Mouse (Mus musculus): ENCODE results near the gene Mphosph9. TPM values are rescaled to one million over a fixed set of nuclear protein-coding genes. Genes with fewer than 3 reads are reported as not detected.

Mphosph9 gene
- polyA plus RNA-seq, 1 experiment from 2014 or later: 6.6 TPM

DNA sequence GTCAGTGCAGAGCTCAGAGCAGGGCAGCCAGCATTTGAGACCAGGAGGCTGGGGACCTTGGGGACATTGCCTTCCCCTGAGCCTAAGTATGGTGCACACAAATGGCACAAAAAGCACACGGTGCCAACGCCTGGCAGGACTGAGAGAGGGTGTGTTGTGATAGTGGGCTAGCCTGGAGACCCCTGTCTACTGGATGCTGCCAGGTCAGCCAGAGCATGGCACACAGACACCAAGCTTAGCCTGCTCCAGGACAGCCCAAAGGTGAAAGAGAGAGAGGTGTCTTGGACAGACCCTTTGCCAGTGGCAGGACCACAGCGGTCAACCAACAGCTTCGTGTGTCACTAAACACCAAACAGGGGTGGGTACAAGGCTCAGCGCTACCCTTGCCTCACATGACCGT is 93.0 kb downstream of the Mphosph9 start:
- WGBS: 94% methylated on average over 6 of the region's 6 CpGs
- Histone ChIP-seq H3K27ac (ENCODE audit: low read length) (peak overlapping the region; percentile 35; the same call in 1 of the 2 replicates), H3K36me3 (ENCODE audit: control insufficient read depth, insufficient read depth, low read length) (no peaks in the 10 kb centered on the region), H3K27me3 (replicated peaks; ENCODE audit: control insufficient read depth, insufficient read depth, low read length) (no peaks in the 10 kb centered on the region), H3K9ac (ENCODE audit: low read depth, low read length) (no peak overlapping the region), H3K9me3 (ENCODE audit: control insufficient read depth, low read length) (no peaks in the 10 kb centered on the region), H3K4me1 (ENCODE audit: control insufficient read depth, insufficient read depth, low read length) (peaks cover 26% of the 10 kb centered on the region), H3K4me2 (ENCODE audit: low read depth, low read length) (no peak overlapping the region), H3K4me3 (ENCODE audit: low read length) (no peak overlapping the region)
- no peak for ATAC-seq

DNA sequence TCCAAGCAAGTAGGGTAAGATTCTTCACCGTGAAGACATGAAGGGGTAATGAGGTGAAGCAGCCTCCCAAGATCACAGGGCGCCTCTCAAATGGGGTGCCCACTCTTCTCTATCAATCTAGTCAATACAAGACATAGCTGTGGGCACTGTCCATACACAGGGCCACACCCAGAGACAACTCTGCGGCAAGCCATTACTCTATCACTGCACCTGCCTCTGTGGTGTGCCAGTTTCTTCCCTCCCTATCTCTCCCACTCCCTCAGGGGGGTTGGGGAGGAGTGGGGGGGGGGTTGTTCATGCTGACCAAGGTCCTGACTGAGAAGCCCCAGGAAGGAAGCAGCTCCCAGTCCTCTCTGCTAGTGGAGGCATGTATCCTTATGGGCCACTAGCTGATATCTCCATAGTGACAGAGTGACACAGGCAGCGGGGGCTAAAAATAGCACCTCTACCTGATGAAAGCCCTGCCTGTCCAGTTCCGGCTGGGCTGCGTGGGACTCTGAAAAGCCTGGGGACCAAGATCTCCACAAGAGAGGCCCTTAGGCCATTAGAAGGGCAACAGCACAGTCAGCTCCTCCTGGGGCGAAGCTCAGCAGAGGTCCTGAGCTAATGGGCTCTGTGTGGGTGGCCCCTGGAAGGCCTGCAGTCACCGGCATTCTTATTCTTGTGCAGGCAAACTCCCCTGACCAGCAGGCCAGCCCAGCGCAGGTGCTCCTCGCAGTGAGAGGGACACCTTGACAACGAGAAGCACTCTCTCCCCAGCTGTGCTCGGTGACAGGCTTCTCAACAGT is 93.7 kb downstream of the Mphosph9 start:
- Histone ChIP-seq H3K4me3 (ENCODE audit: low read length) (no peak overlapping the region), H3K36me3 (ENCODE audit: control insufficient read depth, insufficient read depth, low read length) (no peaks in the 10 kb centered on the region), H3K9me3 (ENCODE audit: control insufficient read depth, low read length) (no peaks in the 10 kb centered on the region), H3K4me2 (ENCODE audit: low read depth, low read length) (no peak overlapping the region), H3K4me1 (ENCODE audit: control insufficient read depth, insufficient read depth, low read length) (peaks cover 26% of the 10 kb centered on the region), H3K27me3 (replicated peaks; ENCODE audit: control insufficient read depth, insufficient read depth, low read length) (no peaks in the 10 kb centered on the region), H3K27ac (ENCODE audit: low read length) (peak overlapping the region; percentile 35; the same call in 1 of the 2 replicates), H3K9ac (ENCODE audit: low read depth, low read length) (peak overlapping the region; percentile 32; the same call in 1 of the 2 replicates)
- ATAC-seq: peak; percentile 62
- 56% methylated on average over 12 of the region's 12 CpGs for WGBS

DNA sequence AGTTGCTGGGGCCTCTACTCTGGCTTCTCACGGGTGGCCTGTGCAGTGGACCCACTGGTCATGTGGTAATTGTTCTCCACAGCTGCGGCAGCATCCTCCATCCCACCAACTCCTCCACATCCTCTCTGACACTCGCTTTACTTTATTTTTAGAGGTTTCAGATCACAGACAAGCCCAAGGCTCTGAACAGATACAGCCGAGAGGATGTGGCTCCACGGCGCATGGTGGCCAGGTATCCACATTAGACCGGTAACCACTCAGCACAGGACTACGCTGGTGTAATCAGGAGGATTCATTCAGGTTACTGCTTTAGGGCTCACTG is 94.7 kb downstream of the Mphosph9 start:
- H3K4me3 ChIP-seq (ENCODE audit: low read length): no peak overlapping the region
- no peaks in the 10 kb centered on the region for H3K36me3 ChIP-seq (ENCODE audit: control insufficient read depth, insufficient read depth, low read length)
- ATAC-seq: no peak
- no peaks in the 10 kb centered on the region for H3K27me3 ChIP-seq (replicated peaks; ENCODE audit: control insufficient read depth, insufficient read depth, low read length)
- H3K4me2 ChIP-seq (ENCODE audit: low read depth, low read length): no peak overlapping the region
- H3K9ac ChIP-seq (ENCODE audit: low read depth, low read length): no peak overlapping the region
- H3K9me3 ChIP-seq (ENCODE audit: control insufficient read depth, low read length): no peaks in the 10 kb centered on the region
- 72% methylated on average over 8 of the region's 8 CpGs for WGBS
- H3K27ac ChIP-seq (ENCODE audit: low read length): peak overlapping the region; percentile 46
- peaks cover 26% of the 10 kb centered on the region for H3K4me1 ChIP-seq (ENCODE audit: control insufficient read depth, insufficient read depth, low read length)

DNA sequence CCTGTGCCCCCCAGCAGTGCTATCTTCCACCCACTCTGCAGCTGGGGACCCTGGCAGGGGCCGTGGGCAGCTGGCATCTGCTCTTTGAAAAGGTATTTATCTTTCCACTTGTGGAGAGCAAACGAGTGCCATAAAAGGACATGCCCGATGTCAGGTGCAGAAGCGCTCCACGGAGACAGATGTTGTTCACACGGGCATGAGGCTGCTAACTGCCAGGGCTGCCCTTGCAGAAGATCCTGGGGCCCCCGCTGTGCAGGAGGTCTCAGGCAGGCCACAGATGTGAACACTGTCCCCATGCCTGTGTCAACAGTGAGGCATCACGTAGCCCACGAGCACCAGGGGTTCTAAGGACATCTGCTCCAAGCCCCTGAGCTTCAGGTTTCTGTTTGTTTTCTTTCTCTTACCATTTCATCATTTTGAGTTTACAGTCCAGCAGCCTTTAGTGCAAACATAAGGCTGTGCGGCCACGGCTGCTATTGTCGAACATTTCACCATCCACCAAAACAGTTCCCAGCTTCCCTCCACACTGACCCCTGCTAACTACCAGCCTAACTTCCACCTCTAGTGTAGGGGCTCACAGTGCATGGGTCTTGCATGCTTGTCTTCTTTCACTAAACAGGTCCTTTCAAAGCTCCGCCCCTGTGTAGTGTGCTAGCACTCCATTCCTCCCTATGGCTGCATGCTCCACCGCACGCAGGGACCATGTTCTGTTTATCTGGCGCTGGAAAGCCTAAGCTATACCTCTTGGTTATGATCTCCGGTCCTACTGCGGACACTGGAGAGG is 95.2 kb downstream of the Mphosph9 start:
- H3K27me3 ChIP-seq (replicated peaks; ENCODE audit: control insufficient read depth, insufficient read depth, low read length): no peaks in the 10 kb centered on the region
- no peak overlapping the region for H3K9ac ChIP-seq (ENCODE audit: low read depth, low read length)
- H3K27ac ChIP-seq (ENCODE audit: low read length): peak overlapping the region; percentile 69
- no peak overlapping the region for H3K4me3 ChIP-seq (ENCODE audit: low read length)
- no peaks in the 10 kb centered on the region for H3K36me3 ChIP-seq (ENCODE audit: control insufficient read depth, insufficient read depth, low read length)
- H3K4me2 ChIP-seq (ENCODE audit: low read depth, low read length): no peak overlapping the region
- WGBS: 43% methylated on average over 18 of the region's 18 CpGs
- no peaks in the 10 kb centered on the region for H3K9me3 ChIP-seq (ENCODE audit: control insufficient read depth, low read length)
- peaks cover 26% of the 10 kb centered on the region for H3K4me1 ChIP-seq (ENCODE audit: control insufficient read depth, insufficient read depth, low read length)
- ATAC-seq: peak; percentile 72

DNA sequence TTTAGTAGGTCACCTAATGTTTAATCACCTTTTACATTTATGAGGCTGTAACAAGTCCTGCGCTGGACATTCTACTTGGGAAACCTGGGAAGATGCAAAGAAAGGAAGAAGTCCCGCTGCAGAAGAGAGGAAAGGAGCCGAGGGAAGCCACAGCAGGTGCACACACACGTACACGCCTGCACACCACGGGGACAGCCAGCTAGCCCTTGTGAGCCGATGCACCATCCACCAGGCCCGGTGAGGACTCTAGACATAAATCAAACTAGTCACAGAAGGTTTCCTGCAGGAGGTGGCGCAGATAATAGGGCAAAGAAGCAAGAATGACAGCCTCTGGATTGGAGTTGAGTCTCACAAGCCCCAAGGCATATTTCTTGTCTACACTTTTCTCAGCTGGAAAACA is 97.3 kb downstream of the Mphosph9 start:
- 71% methylated on average over 9 of the region's 9 CpGs for WGBS

DNA sequence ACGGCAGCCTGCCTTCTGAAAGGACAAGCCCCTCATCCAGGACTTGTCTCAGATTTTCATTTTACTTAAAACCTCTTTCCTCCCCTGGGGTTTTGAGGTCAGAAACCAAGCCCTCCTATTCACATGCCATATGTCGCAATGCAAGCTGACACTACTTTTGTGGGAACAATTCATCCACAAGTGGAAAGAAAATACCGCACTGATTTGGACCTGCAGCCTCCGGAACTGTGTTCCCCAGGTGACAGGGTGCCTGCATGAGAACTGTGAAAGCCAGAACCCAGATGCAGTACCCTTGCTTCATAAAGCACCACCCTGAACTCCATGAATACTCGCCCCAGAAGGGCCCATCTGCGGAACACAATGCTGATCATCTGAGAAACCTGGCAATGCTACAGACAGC is 100.6 kb downstream of the Mphosph9 start:
- H3K9me3 ChIP-seq (ENCODE audit: control insufficient read depth, low read length): no peaks in the 10 kb centered on the region
- WGBS: 71% methylated on average over 6 of the region's 6 CpGs
- no peak for ATAC-seq
- peaks cover 11% of the 10 kb centered on the region for H3K4me1 ChIP-seq (ENCODE audit: control insufficient read depth, insufficient read depth, low read length)
- H3K36me3 ChIP-seq (ENCODE audit: control insufficient read depth, insufficient read depth, low read length): no peaks in the 10 kb centered on the region
- H3K9ac ChIP-seq (ENCODE audit: low read depth, low read length): no peak overlapping the region
- H3K4me3 ChIP-seq (ENCODE audit: low read length): no peak overlapping the region
- no peak overlapping the region for H3K27ac ChIP-seq (ENCODE audit: low read length)
- no peaks in the 10 kb centered on the region for H3K27me3 ChIP-seq (replicated peaks; ENCODE audit: control insufficient read depth, insufficient read depth, low read length)
- H3K4me2 ChIP-seq (ENCODE audit: low read depth, low read length): no peak overlapping the region

More for the DNA sequence above, 97.3 kb downstream of the Mphosph9 start:
- Histone ChIP-seq H3K4me3 (ENCODE audit: low read length) (no peak overlapping the region), H3K4me2 (ENCODE audit: low read depth, low read length) (no peak overlapping the region), H3K36me3 (ENCODE audit: control insufficient read depth, insufficient read depth, low read length) (no peaks in the 10 kb centered on the region), H3K9ac (ENCODE audit: low read depth, low read length) (no peak overlapping the region), H3K9me3 (ENCODE audit: control insufficient read depth, low read length) (no peaks in the 10 kb centered on the region), H3K27ac (ENCODE audit: low read length) (no peak overlapping the region), H3K27me3 (replicated peaks; ENCODE audit: control insufficient read depth, insufficient read depth, low read length) (no peaks in the 10 kb centered on the region), H3K4me1 (ENCODE audit: control insufficient read depth, insufficient read depth, low read length) (peaks cover 31% of the 10 kb centered on the region)
- no peak for ATAC-seq

DNA sequence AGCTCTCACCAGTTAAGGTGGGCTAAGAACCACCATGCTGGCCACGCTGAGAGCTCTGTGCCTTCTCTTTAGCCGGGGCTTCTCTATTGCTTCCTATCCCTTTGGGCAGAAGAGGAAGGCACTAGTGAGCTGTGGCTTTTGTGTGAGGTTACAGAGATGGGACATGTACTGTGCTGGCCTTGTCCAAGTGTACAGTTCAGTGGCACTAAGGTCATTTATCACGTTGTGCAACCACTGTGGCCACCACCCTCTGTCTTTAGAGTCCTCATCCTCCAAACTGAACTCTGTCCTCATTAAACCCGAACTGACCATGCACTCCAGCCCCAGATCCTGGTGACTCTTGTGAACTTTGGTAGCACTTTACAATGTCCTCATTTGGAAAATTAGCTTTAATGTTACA is 101.3 kb downstream of the Mphosph9 start:
- Histone ChIP-seq H3K36me3 (ENCODE audit: control insufficient read depth, insufficient read depth, low read length) (no peaks in the 10 kb centered on the region), H3K27ac (ENCODE audit: low read length) (no peak overlapping the region), H3K27me3 (replicated peaks; ENCODE audit: control insufficient read depth, insufficient read depth, low read length) (no peaks in the 10 kb centered on the region), H3K9ac (ENCODE audit: low read depth, low read length) (no peak overlapping the region), H3K4me2 (ENCODE audit: low read depth, low read length) (no peak overlapping the region), H3K9me3 (ENCODE audit: control insufficient read depth, low read length) (no peaks in the 10 kb centered on the region), H3K4me1 (ENCODE audit: control insufficient read depth, insufficient read depth, low read length) (peaks cover 9% of the 10 kb centered on the region), H3K4me3 (ENCODE audit: low read length) (no peak overlapping the region)
- ATAC-seq: peak; percentile 55; the same call in 1 of the 2 replicates
- WGBS: 80% methylated on average over 4 of the region's 4 CpGs

DNA sequence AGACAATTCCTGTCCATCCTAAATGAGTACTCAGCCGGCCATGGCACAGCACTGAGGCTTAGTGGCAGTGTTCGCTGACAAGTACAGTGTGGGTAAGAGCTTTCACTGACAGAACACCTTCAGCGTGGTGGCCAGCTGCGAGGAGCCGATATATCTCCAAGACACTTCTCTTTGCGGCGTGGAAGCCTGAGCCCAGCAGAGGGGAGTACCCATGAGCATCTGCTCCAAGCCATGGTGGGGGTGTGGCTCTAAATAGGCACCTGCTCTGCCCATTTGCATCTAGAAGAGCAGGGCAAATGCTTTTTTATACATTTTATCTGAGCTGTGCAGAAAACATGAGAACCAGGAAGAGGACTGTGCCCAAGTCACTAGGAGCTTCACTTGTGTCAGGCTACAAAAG is 101.9 kb downstream of the Mphosph9 start:
- ATAC-seq: no peak
- Histone ChIP-seq H3K4me3 (ENCODE audit: low read length) (no peak overlapping the region), H3K9me3 (ENCODE audit: control insufficient read depth, low read length) (no peaks in the 10 kb centered on the region), H3K36me3 (ENCODE audit: control insufficient read depth, insufficient read depth, low read length) (no peaks in the 10 kb centered on the region), H3K4me2 (ENCODE audit: low read depth, low read length) (no peak overlapping the region), H3K27ac (ENCODE audit: low read length) (no peak overlapping the region), H3K27me3 (replicated peaks; ENCODE audit: control insufficient read depth, insufficient read depth, low read length) (no peaks in the 10 kb centered on the region), H3K4me1 (ENCODE audit: control insufficient read depth, insufficient read depth, low read length) (peaks cover 11% of the 10 kb centered on the region), H3K9ac (ENCODE audit: low read depth, low read length) (no peak overlapping the region)
- 90% methylated on average over 7 of the region's 7 CpGs for WGBS

DNA sequence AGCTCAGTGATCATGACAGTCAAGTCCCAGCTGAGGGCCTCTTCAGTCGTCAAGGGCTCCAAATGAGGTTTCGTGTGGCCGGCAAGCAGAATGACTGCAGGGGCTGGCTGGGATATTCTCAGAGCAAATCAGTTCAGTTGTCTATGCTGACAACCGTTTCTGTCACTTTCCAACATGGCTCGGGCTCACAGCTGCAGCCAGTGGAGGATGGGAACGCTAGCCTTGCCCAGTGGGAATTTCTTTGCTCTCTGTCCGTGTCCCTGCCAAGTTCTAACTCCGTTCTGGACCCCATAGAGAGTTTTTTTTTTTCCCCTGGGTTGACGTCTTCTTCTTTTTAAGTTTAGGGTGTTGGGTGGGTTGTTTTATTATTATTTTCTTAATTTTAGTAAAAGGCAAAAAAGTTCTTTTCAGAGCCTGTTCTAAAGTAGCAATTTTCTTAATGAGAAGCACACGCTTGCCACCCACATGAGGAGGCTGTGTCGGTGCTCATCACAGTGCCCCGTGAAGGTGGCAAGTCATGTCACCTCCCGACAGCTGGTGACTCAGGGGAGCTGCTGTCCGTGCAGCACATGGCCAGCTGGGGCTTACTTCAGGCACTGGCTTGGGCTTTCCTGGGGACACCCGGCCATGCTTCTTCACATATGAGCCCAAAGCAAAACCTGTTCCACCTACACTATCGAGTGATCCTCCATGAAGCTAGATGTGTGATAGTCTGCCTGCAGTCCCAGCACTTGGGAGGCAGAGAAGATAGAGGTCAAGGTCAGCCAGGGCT is 103.3 kb downstream of the Mphosph9 start:
- H3K4me2 ChIP-seq (ENCODE audit: low read depth, low read length): no peak overlapping the region

More for the DNA sequence above, 103.3 kb downstream of the Mphosph9 start:
- no peak overlapping the region for H3K4me3 ChIP-seq (ENCODE audit: low read length)
- no peaks in the 10 kb centered on the region for H3K36me3 ChIP-seq (ENCODE audit: control insufficient read depth, insufficient read depth, low read length)
- H3K4me1 ChIP-seq (ENCODE audit: control insufficient read depth, insufficient read depth, low read length): peaks cover 12% of the 10 kb centered on the region
- no peak overlapping the region for H3K9ac ChIP-seq (ENCODE audit: low read depth, low read length)
- WGBS: 72% methylated on average over 16 of the region's 16 CpGs
- H3K9me3 ChIP-seq (ENCODE audit: control insufficient read depth, low read length): no peaks in the 10 kb centered on the region
- no peaks in the 10 kb centered on the region for H3K27me3 ChIP-seq (replicated peaks; ENCODE audit: control insufficient read depth, insufficient read depth, low read length)
- no peak for ATAC-seq
- H3K27ac ChIP-seq (ENCODE audit: low read length): no peak overlapping the region

Measured in intestine, embryonic 16.5 days (tissue).